Mouse (Mus musculus): Measurements from ENCODE around the gene Igdcc3. TPM values are rescaled to one million over a fixed set of nuclear protein-coding genes. Genes with fewer than 3 reads are reported as not detected.
A peak's percentile ranks its signal among the peaks of the same experiment; 100 is the strongest.

Igdcc3 gene
- total RNA-seq (2017) = not detected in 3 replicates

DNA sequence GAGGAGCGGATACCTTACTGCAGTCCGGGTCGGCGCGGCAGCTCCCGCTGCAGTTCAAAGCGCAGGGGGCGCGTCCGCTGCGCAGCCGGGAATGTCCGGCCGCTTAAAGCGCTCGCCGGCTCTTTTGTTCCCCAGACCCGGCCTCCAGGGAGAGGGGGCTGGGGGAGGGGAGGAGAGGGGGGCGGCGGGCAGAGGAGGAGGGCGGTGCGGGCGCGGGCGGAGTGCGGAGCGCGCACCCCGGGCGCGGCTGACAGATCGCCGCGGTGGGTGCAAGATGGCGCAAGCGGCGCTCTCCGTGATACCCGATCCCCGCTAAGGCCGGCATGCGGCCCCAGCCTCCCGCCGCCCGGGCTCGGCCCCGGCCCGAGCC lies at the start of gene Igdcc3:
Gene Igdcc3 (plus strand): TSS at position 254 of the 370 bp plus-strand sequence.
- no peak for ATAC-seq (replicated peaks; ENCODE audit: insufficient number of reproducible peaks, low FRiP score, low TSS enrichment, poor library complexity, severe bottlenecking)

DNA sequence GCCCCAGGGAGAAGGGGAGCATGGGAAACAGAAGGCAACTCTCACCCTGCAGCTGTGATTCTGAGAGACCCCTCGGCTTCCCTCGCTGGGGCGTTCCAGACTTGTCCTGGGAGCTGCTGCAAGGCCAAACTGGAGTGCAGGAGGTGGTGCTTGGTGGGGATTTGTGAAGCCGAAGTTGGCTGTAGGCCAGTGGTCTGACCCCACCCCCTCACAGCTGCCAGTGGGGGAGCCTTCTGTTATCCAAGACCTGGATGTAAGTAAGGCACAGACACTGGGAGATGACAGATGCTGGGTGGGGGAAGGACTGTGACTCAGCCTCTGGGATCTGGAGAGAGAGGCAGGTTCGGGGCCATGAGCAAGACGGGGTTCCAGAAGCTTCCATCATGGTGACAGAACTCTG lies 46.8 kb upstream of the Igdcc3 start:
- ATAC-seq (replicated peaks; ENCODE audit: insufficient number of reproducible peaks, low FRiP score, low TSS enrichment, poor library complexity, severe bottlenecking) = no peak

DNA sequence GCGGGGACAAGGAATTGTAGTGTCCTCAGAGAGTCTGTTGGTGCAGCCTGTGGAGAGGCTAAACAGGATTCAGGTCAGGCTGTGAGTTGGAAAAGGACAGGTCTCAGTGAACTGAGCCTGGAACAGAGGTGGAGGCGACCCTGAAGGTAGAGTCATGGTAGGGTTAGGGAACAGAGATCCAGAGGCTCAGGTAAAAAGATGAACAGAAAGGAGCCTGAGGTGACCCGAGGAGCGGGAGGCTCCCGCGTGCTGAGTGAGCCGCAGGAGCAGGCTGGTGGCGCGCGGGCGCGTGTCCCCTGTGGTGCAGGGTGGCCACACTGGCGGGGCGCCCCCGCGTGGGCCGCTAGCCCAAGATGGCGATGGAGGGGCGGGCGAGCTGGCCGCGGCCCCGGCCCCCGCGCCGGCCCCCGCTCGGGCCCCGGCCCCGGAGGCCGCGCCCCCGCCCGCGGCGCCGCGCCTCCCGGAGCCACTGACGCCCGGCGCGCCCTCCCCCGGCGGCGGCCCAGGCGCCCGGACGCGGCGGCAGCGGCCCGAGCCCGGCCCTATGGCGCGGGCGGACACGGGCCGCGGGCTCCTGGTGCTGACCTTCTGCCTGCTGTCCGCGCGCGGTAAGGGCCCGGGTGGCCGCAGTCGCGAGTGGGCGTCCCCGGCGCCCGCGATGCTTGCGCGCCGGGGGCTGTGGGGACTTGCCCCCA lies 39.9 kb upstream of the Igdcc3 start, which contains the start of gene Igdcc4:
Gene Igdcc4 (plus strand): TSS at position 496 of the 695 bp plus-strand sequence.
- ATAC-seq (replicated peaks; ENCODE audit: insufficient number of reproducible peaks, low FRiP score, low TSS enrichment, poor library complexity, severe bottlenecking) = no peak

DNA sequence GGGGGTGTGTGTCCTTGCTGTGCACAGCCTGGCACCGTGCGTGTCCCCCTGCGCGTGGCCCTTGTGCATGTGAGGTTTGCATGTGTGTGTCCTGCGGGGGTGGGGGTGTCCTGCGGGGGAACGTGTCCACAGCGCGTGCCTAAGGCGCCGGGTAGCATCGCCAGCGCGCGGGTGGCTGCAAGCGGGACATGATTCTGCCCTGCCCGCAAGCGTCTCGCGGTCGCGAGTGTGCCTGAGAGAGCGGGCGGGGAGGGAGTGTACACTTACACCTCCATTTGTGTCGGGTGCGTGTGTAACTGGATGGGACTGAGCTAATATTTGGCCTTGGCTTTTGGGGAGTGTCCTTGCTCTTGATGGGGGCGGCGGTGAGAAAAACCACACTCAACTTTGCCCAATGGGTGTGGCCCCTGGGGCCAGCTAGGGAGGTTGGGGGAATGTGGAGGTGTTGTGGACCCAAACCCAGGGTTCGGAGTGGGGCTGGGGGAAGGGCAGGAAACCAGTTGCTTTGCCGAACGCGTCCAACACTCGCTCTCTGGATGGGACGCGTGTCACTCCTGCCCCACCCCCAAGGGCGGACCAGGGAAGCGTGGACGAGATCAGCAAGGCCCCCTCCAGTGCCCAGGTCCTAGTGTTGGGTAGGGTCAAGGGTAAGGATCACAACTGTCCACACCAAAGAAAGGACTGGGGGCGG lies 39.2 kb upstream of the Igdcc3 start:
- no peak for ATAC-seq (replicated peaks; ENCODE audit: insufficient number of reproducible peaks, low FRiP score, low TSS enrichment, poor library complexity, severe bottlenecking)

DNA sequence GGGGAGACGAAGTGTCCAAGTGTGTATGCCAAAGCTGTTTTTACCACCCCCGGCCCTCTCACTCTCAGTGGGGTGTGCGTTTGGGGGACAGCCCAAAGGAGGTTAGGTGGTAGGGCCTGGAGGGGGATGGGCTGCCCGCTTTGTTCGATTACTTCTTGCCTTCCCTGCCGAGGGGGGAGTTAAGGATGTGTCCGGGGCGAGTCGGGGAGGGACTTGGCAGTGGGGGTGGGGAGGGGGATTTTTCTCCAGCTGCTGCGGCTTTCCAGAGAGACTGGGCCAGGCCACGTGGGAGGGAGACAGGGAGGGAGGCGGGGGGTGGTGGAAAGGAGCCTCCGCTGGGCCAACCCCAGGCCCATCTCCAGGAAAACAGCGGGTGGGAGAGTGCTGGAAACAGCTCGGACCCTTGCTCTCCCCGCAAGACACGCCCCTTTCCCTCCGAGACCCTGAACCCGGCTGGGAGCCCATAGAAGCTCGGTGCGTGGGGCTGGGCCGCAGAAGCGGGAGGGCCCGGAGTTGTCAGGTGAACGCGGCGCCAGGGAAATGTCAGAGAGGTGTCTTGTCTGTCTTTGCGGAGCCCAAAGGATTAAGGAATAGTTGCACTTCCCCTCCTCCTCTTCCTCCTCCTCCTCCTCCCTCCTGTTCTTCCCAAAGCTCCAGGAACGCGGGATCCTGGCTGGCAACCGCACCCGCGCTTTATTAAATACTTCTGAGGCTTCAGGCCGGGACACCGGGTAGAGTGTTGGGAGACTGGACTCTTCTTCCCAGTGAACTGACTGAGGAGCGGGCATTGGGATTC lies 38.4 kb upstream of the Igdcc3 start:
- no peak for ATAC-seq (replicated peaks; ENCODE audit: insufficient number of reproducible peaks, low FRiP score, low TSS enrichment, poor library complexity, severe bottlenecking)

DNA sequence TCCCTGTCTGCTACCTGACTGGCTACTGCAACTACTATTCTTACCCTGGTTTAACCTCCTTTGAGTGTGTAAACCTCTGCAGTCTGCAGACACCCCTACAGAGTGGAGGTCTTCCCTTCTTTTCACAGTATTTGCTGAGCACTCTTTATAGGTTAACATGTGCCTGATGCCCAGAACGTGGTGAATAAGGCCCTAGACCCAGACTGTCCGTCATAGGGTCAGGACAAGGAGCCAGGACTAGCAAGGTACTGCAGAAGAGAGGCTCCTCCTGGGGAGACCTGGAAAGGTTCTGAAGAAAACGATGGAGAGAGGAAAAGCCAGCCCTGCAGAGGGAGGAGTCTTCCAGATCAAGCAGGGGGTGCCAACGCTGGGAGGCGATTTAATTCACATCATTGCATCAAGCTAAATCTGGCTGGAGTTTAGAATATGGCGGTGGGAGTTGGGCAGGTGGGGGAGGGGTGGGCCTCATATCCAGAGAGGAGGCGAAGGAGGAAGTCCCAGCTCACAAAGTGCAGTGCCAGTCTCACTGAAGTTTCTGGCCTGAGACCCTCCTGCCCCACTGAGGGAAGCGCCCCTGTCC lies 37.7 kb upstream of the Igdcc3 start:
- ATAC-seq (replicated peaks; ENCODE audit: insufficient number of reproducible peaks, low FRiP score, low TSS enrichment, poor library complexity, severe bottlenecking) = no peak

DNA sequence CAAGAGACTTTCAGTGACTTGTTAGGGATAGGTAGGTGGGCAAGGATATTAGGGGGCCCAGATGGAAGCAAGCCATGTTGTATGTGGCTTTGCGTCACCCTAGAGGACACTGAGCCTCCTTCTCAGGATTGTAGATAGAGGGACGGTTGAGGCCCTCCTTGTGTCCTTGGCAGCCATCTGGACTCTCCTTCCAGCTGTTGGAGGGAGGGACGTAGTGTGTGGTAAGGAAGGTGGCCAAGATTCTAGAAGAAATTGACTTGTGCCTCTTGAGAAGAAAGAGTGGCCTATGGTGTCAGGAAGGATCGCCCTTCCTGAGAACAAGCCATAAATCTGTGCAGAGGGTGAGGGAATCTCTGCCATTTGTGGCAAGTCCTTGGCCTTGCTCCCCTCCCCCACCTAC lies 34.2 kb upstream of the Igdcc3 start:
- no peak for ATAC-seq (replicated peaks; ENCODE audit: insufficient number of reproducible peaks, low FRiP score, low TSS enrichment, poor library complexity, severe bottlenecking)

DNA sequence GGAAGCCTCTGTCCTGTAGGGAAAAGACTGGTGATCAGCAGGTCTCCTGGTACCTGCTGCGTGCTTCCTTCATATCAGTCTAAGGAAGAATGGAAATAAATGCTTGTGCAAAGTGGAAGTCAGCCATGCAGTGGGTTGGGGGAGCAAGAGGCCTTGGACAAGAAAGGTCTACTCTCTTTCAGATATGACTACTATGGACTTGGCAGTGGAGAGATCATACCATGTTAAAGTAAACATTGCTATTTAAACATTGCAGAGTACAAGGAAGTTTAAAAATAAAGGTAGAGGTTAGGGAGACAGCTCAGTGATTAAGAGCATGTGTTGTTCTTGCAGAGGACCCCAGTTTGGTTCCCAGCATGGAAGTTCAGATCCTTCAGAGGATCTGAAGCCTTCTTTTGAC lies 33.1 kb upstream of the Igdcc3 start:
- no peak for ATAC-seq (replicated peaks; ENCODE audit: insufficient number of reproducible peaks, low FRiP score, low TSS enrichment, poor library complexity, severe bottlenecking)

DNA sequence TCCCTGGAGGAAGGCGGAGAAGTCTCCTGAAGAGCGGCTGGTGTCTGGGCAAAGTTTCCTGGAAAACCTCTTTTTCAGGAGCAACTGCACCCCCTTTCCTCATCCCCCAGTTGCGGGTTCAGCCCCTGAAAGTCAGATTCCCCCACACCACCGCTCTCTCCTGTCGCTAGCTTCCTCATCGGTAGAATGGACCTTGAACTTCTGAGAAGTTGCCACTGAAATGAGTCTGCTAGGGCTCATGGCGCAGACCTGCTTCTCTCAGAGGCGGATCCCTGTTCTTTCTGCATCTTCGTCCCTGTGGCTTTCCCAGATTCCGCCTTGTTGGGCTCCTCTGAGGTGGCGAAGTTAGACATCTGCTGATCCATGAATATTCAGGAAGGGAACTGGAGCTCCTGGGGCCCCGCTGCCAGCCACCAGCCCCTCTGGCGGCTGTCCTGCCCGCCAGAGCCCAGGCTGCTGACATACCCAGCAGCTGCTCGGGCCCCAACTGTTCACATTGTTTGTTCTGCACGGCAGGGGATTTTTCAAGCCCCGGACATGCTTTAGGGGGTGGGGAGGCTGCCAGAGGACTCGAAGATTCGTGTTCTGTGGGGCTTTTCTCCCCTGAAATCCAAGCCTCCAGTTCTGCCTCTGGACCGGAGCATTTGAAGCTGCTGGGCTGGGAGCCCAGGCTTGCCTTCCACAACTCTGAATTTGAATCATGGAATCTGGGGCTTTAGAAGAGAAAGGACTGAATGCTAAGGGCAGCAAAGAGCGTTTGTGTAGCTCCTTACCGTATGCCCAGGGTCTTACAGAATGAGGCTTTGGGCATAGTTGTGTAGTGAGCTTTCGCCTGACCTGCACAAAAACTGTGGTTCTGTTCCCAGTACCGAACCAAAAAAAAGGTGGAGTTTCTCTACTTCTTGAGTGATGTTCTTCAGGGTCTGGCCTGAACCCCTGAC lies 31.6 kb upstream of the Igdcc3 start:
- no peak for ATAC-seq (replicated peaks; ENCODE audit: insufficient number of reproducible peaks, low FRiP score, low TSS enrichment, poor library complexity, severe bottlenecking)

DNA sequence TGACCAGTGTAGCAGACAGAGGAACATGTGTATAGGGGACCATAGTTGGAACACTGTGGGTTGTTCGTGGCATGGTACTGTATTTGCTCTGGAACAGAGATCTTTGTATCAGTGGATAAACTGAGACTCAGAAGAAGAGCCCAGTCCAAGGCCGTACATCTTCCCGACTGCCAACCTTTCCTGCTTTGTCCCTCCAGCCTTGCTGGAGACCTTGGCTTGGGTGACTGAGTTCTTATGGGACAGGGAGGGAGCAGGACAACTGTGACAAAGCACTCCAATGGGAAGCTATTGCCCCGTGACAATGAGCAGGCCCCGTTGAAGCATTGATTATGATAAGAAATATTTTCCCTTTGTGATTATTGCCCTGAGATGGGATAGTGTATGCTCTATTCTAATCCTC lies 29.3 kb upstream of the Igdcc3 start:
- no peak for ATAC-seq (replicated peaks; ENCODE audit: insufficient number of reproducible peaks, low FRiP score, low TSS enrichment, poor library complexity, severe bottlenecking)

DNA sequence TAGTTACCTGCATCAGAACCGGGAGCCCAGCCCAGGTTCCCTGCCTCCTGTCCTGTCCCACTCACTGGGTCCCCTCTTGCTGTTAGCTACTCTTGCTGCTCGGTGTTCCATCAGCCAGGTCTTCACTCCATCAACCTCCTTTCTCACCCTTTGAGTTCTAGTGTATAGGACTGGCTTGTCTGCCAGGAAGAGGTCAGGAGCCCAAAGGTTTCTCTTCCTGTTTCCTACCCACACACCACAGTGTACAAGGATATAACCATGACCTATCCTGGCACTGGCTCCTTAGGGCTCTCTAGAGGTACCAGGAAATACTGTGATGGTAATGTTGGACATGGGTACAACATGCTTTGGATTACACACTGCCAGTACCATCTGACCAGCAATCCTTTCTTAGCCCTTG lies 27.3 kb upstream of the Igdcc3 start:
- ATAC-seq (replicated peaks; ENCODE audit: insufficient number of reproducible peaks, low FRiP score, low TSS enrichment, poor library complexity, severe bottlenecking) = no peak

DNA sequence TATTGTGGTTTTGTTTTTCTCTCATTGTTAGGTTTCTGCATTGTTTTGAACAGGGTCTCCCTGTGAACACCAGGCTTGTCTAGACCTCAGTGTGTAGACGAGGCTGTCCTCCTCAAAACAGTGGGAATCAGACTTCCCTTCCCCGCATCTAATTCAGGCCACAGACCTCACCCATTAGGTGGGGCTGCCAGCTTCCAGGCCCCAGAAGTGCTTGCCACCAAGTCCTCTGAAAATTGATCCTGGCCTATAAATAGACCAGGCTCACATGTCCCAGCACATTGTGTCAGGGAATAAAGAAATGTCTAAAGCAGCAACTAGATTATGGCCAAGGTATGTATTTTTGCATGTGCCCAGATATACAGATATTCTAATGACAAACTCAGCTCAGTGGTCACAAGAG lies 25.1 kb upstream of the Igdcc3 start:
- ATAC-seq (replicated peaks; ENCODE audit: insufficient number of reproducible peaks, low FRiP score, low TSS enrichment, poor library complexity, severe bottlenecking) = no peak

DNA sequence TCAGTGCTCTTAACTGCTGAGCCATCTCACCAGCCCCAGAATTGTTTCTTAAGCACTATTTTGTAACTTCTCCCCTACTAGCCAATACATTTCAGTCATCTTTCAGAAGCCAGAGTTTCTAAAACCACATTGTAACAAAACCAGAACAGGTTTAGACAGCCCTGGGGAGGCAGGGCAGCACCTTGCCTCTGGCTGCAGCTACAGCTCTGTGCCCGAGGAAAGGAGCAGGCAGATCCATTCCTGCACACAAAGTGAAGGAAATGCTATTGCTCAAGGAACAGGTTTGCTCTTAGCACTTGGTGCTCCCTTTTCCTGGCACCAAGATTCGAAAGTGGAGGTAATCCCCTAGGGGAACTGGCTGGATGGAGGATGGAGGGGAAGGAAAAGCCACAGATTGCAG lies 23.5 kb upstream of the Igdcc3 start:
- ATAC-seq (replicated peaks; ENCODE audit: insufficient number of reproducible peaks, low FRiP score, low TSS enrichment, poor library complexity, severe bottlenecking) = no peak

DNA sequence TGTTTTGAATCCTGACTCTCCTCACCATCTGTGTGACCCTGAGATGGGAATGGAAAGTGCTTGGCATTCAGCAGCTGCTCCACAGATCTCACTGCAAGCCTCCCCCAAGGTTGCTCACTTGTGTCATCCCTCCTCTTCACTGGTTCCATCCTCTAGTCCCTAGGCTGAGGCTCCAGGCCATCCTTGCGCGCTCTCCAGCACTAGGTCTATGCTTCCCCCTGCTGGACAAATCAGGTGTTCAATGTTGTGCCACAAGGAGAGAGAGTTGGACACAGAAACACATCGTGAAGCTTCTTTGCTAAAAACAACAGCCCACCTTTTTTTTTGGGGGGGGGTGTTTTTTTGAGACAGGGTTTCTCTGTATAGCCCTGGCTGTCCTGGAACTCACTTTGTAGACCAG lies 20.1 kb upstream of the Igdcc3 start:
- ATAC-seq (replicated peaks; ENCODE audit: insufficient number of reproducible peaks, low FRiP score, low TSS enrichment, poor library complexity, severe bottlenecking) = no peak

DNA sequence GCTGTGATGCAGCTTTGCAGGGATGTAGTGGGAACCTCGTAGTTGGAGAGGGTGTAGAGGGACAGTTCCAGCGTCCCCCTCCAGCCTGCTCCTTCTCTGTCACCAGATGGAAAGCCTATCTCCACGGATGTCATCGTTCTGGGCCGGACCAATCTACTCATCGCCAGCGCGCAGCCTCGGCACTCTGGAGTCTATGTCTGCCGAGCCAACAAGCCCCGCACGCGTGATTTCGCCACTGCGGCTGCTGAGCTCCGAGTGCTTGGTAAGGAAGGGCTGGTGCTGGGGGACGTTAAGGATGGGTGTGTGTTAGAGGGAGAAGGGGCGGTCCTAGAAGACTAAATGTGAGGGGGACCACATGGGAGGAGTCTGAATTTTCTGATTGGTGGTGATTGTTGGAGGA lies 18.4 kb upstream of the Igdcc3 start:
- ATAC-seq (replicated peaks; ENCODE audit: insufficient number of reproducible peaks, low FRiP score, low TSS enrichment, poor library complexity, severe bottlenecking) = no peak

DNA sequence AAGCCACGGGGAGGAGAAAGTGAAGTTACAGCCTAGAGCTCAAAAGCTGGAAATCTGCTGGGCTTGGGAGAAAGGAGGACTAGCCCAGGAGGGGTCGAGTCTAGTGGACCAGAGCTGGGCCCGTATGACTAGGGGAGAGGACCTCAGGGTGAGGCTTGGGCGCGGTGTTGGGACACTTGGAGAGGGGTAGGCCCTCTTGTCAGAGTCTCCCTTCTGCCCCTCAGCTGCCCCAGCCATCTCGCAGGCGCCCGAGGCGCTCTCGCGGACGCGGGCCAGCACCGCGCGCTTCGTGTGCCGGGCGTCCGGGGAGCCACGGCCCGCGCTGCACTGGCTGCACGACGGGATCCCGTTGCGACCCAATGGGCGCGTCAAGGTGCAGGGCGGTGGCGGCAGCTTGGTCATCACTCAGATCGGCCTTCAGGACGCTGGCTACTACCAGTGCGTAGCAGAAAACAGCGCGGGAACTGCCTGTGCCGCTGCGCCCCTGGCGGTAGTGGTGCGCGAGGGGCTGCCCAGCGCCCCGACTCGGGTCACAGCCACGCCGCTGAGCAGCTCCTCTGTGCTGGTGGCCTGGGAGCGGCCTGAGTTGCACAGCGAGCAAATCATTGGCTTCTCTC lies 17.3 kb upstream of the Igdcc3 start:
- ATAC-seq (replicated peaks; ENCODE audit: insufficient number of reproducible peaks, low FRiP score, low TSS enrichment, poor library complexity, severe bottlenecking) = no peak

DNA sequence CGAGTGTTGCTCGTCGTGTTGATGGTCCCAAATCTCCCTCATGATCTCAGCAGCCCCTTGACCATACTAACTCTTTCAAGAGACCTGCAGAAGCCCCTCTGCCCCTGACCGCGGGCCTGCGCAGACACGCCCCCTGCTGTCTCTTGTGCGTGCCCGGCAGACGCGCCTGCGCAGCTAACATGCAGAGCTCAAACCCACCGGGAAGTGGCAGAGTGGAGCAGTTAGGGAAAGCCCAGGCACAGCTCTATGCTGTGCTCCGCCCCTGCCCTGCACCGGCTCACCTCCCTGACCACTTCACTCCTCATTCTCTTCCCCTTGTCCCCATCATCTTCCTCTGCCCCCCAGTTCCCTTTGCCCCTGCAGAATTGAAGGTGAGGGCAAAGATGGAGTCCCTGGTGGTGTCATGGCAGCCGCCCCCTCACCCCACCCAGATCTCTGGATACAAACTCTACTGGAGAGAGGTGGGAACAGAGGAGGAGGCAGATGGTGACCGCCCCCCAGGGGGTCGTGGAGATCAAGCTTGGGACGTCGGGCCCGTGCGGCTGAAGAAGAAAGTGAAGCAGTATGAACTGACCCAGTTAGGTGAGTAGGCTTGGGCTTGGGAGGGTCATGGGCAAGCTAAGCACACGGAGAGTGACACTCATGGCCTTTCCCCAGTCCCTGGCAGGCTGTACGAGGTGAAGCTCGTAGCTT lies 12.7 kb upstream of the Igdcc3 start:
- peak; percentile 16; the same call in 1 of the 2 replicates for ATAC-seq (replicated peaks; ENCODE audit: insufficient number of reproducible peaks, low FRiP score, low TSS enrichment, poor library complexity, severe bottlenecking)
